Mouse (Mus musculus) right cerebral cortex, postnatal 10 days (tissue): ENCODE data around the gene Podxl2.
A peak's percentile ranks its signal among the peaks of the same experiment; 100 is the strongest.

Source experiments
- DNase-seq, 2 experiments: peaks; one replicate each; pipeline ENCODE4 v3.0.0; 2021; ENCODE audit warnings: low spot score in 2 of 2

Podxl2 gene

GRCm38 (mm10) chr6:88800735-88801134 lies 74.1 kb downstream of the Podxl2 start:
- DNase-seq, result no peak

DNA sequence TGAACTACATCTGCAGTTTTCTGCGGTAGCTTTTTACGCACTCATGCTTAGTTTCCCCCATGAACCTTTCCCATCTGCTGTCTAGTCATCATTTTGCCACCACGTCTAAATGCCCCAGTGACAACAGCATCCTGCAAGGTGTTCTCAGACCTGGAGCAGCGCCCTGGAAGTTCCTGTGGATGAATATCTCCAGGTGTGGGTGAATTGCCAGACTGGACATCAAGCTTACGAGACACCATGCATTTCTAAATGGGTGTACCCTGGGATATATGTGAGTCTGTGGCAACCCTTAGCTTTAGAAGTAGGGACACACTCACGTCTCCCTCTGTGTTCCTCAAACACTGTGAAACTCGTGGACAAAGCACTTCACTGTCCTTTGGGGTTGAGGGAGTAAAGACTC lies 74.7 kb downstream of the Podxl2 start:
- no peak for DNase-seq

DNA sequence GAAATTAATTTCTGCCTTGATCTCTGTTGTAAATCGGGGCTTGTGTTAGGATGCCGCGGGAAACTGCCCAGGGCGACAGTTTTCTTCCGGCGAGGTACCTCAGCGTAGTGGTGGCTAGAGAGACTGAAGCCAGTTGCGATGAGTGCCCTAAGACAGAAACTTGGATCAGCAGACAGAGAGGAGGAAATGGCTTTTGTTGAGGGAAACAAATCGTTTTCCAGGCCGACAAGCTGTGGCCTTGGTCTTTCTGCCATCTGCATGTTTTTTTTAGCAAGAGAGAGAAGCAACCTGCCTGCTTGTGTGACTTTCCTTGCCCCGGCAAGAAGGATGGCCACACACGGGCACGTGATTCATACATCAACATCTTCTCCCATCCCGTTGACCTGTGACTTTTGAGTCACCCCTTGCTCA lies 80.3 kb downstream of the Podxl2 start:
- DNase-seq, result no peak

DNA sequence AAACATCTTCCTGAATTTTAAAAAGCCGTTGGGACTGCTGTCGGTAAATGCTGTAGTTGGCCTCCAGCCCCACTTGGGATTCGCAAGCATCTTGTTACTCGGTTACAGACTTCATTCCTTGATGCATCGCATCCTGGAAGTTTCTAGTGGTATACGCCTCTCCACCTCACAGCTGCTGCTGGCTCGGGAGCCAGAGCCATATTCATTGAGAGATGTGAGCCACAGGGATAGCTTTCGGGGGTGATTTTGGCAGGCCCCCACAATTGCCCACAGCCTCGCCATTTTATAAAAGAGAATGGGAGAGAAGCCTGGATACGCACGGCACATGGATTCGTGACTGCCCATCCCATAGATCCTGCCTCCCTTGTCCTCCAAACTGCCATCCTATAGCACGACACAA lies 81.0 kb downstream of the Podxl2 start:
- peak; percentile 49 to 64 for DNase-seq

DNA sequence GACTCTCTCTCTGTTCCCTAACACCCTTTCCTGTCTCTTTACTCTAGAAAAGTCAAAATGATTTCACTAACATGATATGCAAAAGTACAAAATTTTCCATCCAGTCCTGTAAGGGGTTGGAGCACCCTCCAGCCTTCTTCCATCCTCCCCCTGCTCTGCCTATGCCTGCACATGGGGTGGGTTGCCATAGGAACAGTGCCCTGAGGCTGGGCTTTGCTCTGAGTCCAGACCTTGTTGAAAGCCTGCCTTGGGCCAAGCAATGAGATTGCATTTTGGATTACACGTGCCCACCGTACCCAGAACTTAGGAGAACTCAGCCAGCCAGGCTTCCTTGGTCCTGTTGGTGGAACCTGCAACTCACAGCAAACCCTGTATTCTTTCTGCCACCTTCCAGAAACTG lies 81.6 kb downstream of the Podxl2 start:
- DNase-seq, result peak; percentile 65 to 71
